Mouse (Mus musculus): Measurements from ENCODE around the gene Antxr1. TPM values are rescaled to one million over a fixed set of nuclear protein-coding genes. Genes with fewer than 3 reads are reported as not detected.
A peak's percentile ranks its signal among the peaks of the same experiment; 100 is the strongest.

Gene Antxr1
- total and polyA plus RNA-seq, 3 experiments, result 4.8 to 8.5 (median 6.5) TPM

- TF ChIP-seq EP300 (IDR thresholded peaks at IDR 0.05; ENCODE audit: insufficient read depth, low read depth, low read length) (no peak), POLR2A (IDR thresholded peaks at IDR 0.05; ENCODE audit: insufficient read depth, low read depth, low read length) (no peak), CTCF (IDR thresholded peaks at IDR 0.05) (no peak)
- no peak for DNase-seq
- intact Hi-C loops (cut with DNase I), result no loop called here
- H3K27ac ChIP-seq, result no peak overlapping the region
- WGBS, result 93% methylated on average over 5 of the region's 5 CpGs
- no peaks in the 10 kb centered on the region for H3K27me3 ChIP-seq (ENCODE audit: control insufficient read depth, insufficient read depth, low read length)
- H3K79me2 ChIP-seq (replicated peaks; ENCODE audit: control insufficient read depth, insufficient read depth, low read length), result no peaks in the 10 kb centered on the region
- H3K36me3 ChIP-seq (ENCODE audit: control insufficient read depth, insufficient read depth, low read length), result no peaks in the 10 kb centered on the region
- no peak overlapping the region for H3K4me3 ChIP-seq
- no peak overlapping the region for H3K9ac ChIP-seq (ENCODE audit: low read depth, low read length)
- no peaks in the 10 kb centered on the region for H3K4me1 ChIP-seq (ENCODE audit: control insufficient read depth, insufficient read depth, low read length)
Observed at GRCm38 (mm10) chr6:87160196-87160595, 175.4 kb downstream of the Antxr1 start.

- no peak overlapping the region for H3K9ac ChIP-seq (ENCODE audit: low read depth, low read length)
- intact Hi-C loops (cut with DNase I), result no loop called here
- no peak for TF ChIP-seq POLR2A (IDR thresholded peaks at IDR 0.05; ENCODE audit: insufficient read depth, low read depth, low read length)
- TF ChIP-seq CTCF (IDR thresholded peaks at IDR 0.05), result no peak
- no peak for TF ChIP-seq EP300 (IDR thresholded peaks at IDR 0.05; ENCODE audit: insufficient read depth, low read depth, low read length)
- H3K27ac ChIP-seq, result no peak overlapping the region
- no peak overlapping the region for H3K4me3 ChIP-seq
- H3K27me3 ChIP-seq (ENCODE audit: control insufficient read depth, insufficient read depth, low read length), result no peaks in the 10 kb centered on the region
- H3K36me3 ChIP-seq (ENCODE audit: control insufficient read depth, insufficient read depth, low read length), result no peaks in the 10 kb centered on the region
- H3K4me1 ChIP-seq (ENCODE audit: control insufficient read depth, insufficient read depth, low read length), result no peaks in the 10 kb centered on the region
- no peak for DNase-seq
- H3K79me2 ChIP-seq (replicated peaks; ENCODE audit: control insufficient read depth, insufficient read depth, low read length), result no peaks in the 10 kb centered on the region
- 84% methylated on average over 7 of the region's 7 CpGs for WGBS
Observed at GRCm38 (mm10) chr6:87158062-87158623, 177.5 kb downstream of the Antxr1 start.

GRCm38 (mm10) chr6:87153836-87154235 is 181.8 kb downstream of the Antxr1 start:
- 87% methylated on average over 3 of the region's 3 CpGs for WGBS
- no peak for DNase-seq
- Histone ChIP-seq H3K36me3 (ENCODE audit: control insufficient read depth, insufficient read depth, low read length) (no peaks in the 10 kb centered on the region), H3K9ac (ENCODE audit: low read depth, low read length) (no peak overlapping the region), H3K79me2 (replicated peaks; ENCODE audit: control insufficient read depth, insufficient read depth, low read length) (no peaks in the 10 kb centered on the region), H3K4me1 (ENCODE audit: control insufficient read depth, insufficient read depth, low read length) (no peaks in the 10 kb centered on the region; the same call in 1 of the 2 replicates), H3K27ac (no peak overlapping the region), H3K4me3 (no peak overlapping the region), H3K27me3 (ENCODE audit: control insufficient read depth, insufficient read depth, low read length) (no peaks in the 10 kb centered on the region)
- intact Hi-C loops (cut with DNase I), result loop anchor here (5.0 kb wide), 1 partner anchor 53 kb away; no protein-coding TSS in a partner anchor
- TF ChIP-seq CTCF (IDR thresholded peaks at IDR 0.05), result no peak
- TF ChIP-seq POLR2A (IDR thresholded peaks at IDR 0.05; ENCODE audit: insufficient read depth, low read depth, low read length), result no peak
- no peak for TF ChIP-seq EP300 (IDR thresholded peaks at IDR 0.05; ENCODE audit: insufficient read depth, low read depth, low read length)

- TF ChIP-seq CTCF (IDR thresholded peaks at IDR 0.05), result no peak
- TF ChIP-seq EP300 (IDR thresholded peaks at IDR 0.05; ENCODE audit: insufficient read depth, low read depth, low read length), result no peak
- no peak for TF ChIP-seq POLR2A (IDR thresholded peaks at IDR 0.05; ENCODE audit: insufficient read depth, low read depth, low read length)
- DNase-seq, result no peak
- WGBS, result 74% methylated on average over 7 of the region's 7 CpGs
- no peak overlapping the region for H3K9ac ChIP-seq (ENCODE audit: low read depth, low read length)
- intact Hi-C loops (cut with DNase I), result loop anchor here (5.0 kb wide), 1 partner anchor 54 kb away; no protein-coding TSS in a partner anchor
- no peaks in the 10 kb centered on the region for H3K36me3 ChIP-seq (ENCODE audit: control insufficient read depth, insufficient read depth, low read length)
- H3K79me2 ChIP-seq (replicated peaks; ENCODE audit: control insufficient read depth, insufficient read depth, low read length), result no peaks in the 10 kb centered on the region
- H3K4me1 ChIP-seq (ENCODE audit: control insufficient read depth, insufficient read depth, low read length), result no peaks in the 10 kb centered on the region; the same call in 1 of the 2 replicates
- no peak overlapping the region for H3K27ac ChIP-seq
- no peaks in the 10 kb centered on the region for H3K27me3 ChIP-seq (ENCODE audit: control insufficient read depth, insufficient read depth, low read length)
- no peak overlapping the region for H3K4me3 ChIP-seq
Observed at GRCm38 (mm10) chr6:87153231-87153580, 182.4 kb downstream of the Antxr1 start.

- TF ChIP-seq EP300 (IDR thresholded peaks at IDR 0.05; ENCODE audit: insufficient read depth, low read depth, low read length) (no peak), CTCF (IDR thresholded peaks at IDR 0.05) (no peak), POLR2A (IDR thresholded peaks at IDR 0.05; ENCODE audit: insufficient read depth, low read depth, low read length) (no peak)
- no peaks in the 10 kb centered on the region for H3K27me3 ChIP-seq (ENCODE audit: control insufficient read depth, insufficient read depth, low read length)
- peak; percentile 50 to 71 for DNase-seq
- 61% methylated on average over 21 of the region's 21 CpGs for WGBS
- no peak overlapping the region for H3K27ac ChIP-seq
- H3K36me3 ChIP-seq (ENCODE audit: control insufficient read depth, insufficient read depth, low read length), result no peaks in the 10 kb centered on the region
- H3K79me2 ChIP-seq (replicated peaks; ENCODE audit: control insufficient read depth, insufficient read depth, low read length), result no peaks in the 10 kb centered on the region
- H3K9ac ChIP-seq (ENCODE audit: low read depth, low read length), result no peak overlapping the region
- H3K4me3 ChIP-seq, result no peak overlapping the region
- intact Hi-C loops (cut with DNase I), result loop anchor here (5.0 kb wide), 1 partner anchor 55 kb away; no protein-coding TSS in a partner anchor
- no peaks in the 10 kb centered on the region; the same call in 1 of the 2 replicates for H3K4me1 ChIP-seq (ENCODE audit: control insufficient read depth, insufficient read depth, low read length)
Observed at GRCm38 (mm10) chr6:87152461-87153230, 183.0 kb downstream of the Antxr1 start.

GRCm38 (mm10) chr6:87151427-87151826 is 184.2 kb downstream of the Antxr1 start:
- WGBS, result 96% methylated on average over 8 of the region's 8 CpGs
- Histone ChIP-seq H3K36me3 (ENCODE audit: control insufficient read depth, insufficient read depth, low read length) (no peaks in the 10 kb centered on the region), H3K27ac (no peak overlapping the region), H3K27me3 (ENCODE audit: control insufficient read depth, insufficient read depth, low read length) (no peaks in the 10 kb centered on the region), H3K79me2 (replicated peaks; ENCODE audit: control insufficient read depth, insufficient read depth, low read length) (no peaks in the 10 kb centered on the region), H3K4me1 (ENCODE audit: control insufficient read depth, insufficient read depth, low read length) (no peaks in the 10 kb centered on the region; the same call in 1 of the 2 replicates), H3K4me3 (no peak overlapping the region), H3K9ac (ENCODE audit: low read depth, low read length) (no peak overlapping the region)
- no peak for DNase-seq
- TF ChIP-seq CTCF (IDR thresholded peaks at IDR 0.05) (no peak), POLR2A (IDR thresholded peaks at IDR 0.05; ENCODE audit: insufficient read depth, low read depth, low read length) (no peak), EP300 (IDR thresholded peaks at IDR 0.05; ENCODE audit: insufficient read depth, low read depth, low read length) (no peak)
- intact Hi-C loops (cut with DNase I), result loop anchor here (5.0 kb wide), 1 partner anchor 56 kb away; no protein-coding TSS in a partner anchor
